Mouse (Mus musculus) CD4-positive, CD25-positive, alpha-beta regulatory T cell, adult 4 months (primary cell): Measurements from ENCODE around the gene Cnot4. TPM values are rescaled to one million over a fixed set of nuclear protein-coding genes. Genes with fewer than 3 reads are reported as not detected.

Experiments used
- ATAC-seq: one replicate; pipeline ENCODE4 v1.8.0; 2017
- polyA plus RNA-seq, 2 experiments: library from polyadenylated mRNA; unstranded; fragments of 100-300 nt; shearing (Covaris generic); gene quantifications; one replicate each; pipeline ENCODE4 v1.2.1; 2017

The Cnot4 gene
- polyA plus RNA-seq, 2 experiments from 2014 or later, result 50.3 to 72.7 TPM

DNA sequence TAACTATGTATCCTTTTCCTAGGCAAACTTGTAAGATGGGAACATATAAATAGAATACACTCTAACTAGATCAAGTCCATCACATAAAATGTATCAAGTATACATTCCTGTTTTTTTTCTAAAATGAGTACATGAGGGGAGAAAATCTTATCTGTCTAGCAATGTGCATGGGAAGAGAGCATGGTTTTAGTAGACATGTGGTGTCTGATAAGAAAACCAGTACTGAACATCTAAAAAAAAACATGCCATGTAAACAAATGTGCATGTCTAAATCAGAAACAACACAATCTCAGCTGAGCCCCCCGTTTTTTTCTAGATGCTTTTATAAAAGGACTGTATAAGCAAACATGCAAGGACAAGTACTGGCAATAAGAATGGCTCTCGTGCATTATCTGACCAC lies 100.8 kb downstream of the Cnot4 start:
- ATAC-seq, result no peak

GRCm38 (mm10) chr6:35030811-35031210 lies 102.7 kb downstream of the Cnot4 start:
- no peak for ATAC-seq

DNA sequence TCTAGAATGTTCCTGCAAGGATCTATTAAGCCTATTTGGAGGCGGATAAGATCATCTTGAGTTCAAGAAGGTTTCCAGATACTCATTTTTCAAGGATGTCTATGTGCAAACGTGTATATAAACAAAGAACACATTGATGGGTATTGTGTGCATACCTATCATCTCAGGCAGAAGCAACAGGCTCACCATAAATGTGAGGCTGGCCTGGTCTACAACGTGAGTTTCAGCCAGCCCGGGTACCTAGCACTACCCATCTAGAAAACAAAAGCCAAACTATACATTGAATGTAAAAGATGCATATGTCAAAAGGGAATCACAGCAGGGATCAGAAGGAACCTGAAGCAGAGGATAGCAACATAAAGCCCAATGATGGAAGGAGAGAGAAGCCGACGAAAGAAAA lies 103.3 kb downstream of the Cnot4 start:
- no peak for ATAC-seq

GRCm38 (mm10) chr6:35028023-35028422 lies 105.5 kb downstream of the Cnot4 start:
- ATAC-seq, result no peak

DNA sequence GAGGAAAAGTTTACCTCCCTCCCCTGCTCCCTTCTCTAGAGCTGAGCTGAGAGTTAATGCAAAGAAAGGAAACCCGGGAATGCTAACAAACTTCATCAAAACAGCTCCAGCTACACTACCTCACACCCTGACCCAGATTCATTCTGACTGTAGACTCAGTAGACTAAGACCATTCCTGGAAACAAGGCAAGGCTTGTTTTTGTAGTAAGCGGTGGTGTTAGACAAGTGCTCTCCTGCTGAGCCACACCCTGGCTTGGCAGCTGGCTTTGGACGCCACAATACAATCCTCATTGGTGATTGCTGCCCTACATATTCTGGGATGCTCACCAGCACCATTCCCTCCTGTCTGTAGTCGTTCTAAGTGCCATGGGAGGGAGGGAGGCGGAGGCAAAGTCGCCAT lies 106.3 kb downstream of the Cnot4 start:
- no peak for ATAC-seq

GRCm38 (mm10) chr6:35016624-35017023 lies 116.9 kb downstream of the Cnot4 start:
- no peak for ATAC-seq

- ATAC-seq, result no peak
Measured at GRCm38 (mm10) chr6:35011953-35012352, 121.6 kb downstream of the Cnot4 start.

DNA sequence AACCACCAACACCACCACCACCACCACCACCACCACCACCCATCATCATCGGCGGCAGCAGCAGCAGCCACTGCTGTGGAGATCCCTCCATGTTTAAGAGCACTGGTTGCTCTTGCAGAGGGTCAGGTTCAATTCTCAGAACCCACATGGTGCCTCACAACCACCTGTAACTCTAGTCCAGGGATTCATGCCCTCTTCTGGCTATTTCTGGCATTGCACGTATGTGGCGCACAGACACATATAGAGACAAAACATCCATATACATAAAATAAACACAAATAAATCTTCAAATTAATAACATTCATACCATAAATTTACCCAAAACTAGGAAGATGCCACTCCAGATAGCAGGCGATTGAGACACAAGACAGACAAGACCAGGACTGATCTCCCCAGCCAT lies 122.8 kb downstream of the Cnot4 start:
- ATAC-seq, result no peak

DNA sequence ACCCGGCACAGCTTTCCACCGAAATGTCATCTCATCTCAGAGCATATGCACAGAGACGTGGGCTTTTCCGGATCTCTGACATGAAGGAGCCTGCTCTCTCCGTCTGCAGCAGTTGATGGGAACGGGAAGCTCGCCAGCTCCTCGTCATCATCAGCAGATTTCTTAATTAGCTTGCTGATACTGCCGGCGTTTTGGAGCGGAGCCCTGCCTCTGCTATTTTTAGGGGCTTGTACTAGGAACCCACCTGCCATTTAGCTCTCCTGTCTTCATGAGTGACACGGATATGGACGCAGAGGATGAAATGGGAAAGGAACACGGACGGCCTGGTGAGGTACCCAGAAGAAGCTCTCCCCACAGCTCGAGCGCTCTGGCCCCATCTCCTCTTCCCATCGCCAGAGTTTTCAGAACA lies 131.3 kb downstream of the Cnot4 start:
- ATAC-seq, result no peak

- ATAC-seq, result no peak
Measured at GRCm38 (mm10) chr6:34999101-34999500, 134.4 kb downstream of the Cnot4 start.

DNA sequence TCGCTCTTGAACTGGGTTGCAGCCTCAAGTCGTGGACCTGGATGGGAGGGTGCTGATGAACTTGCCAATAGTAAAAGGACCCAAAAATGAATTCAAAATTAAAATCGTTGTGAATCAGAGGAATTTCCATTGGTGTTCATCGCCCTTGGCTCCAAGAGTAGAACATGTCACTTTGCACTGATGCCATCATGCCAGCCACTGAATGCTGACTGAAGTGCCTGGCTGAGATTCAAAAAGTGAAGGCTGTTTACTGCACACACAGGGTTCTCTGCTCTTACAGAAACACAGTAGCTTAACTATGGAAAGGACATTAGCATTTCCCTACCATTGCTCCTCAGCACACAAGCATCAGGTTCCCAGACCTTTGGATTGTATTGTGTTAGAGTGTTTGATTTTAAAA lies 137.0 kb downstream of the Cnot4 start:
- ATAC-seq, result no peak

GRCm38 (mm10) chr6:34995265-34995681 lies 138.3 kb downstream of the Cnot4 start:
- peak; percentile 94 for ATAC-seq

DNA sequence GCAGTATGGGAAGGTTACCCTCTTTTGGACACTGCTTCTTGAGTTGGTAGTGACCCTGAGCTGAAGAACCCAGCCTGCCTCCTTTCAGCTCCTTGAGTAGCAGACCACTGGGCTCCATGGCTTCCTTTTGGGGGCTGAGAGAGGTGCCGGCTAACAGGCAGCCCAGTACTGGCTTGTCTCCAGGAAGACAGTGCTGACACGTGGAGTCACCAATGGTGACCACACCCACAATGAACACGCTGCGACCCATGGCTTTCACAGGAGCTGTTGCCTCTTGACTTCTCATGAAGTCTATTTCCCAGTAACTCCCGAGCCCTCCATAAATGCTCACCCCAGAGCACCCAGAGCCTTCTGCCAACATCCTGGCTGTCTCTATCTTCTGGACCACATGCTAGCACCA lies 138.8 kb downstream of the Cnot4 start:
- ATAC-seq, result peak; percentile 31

- no peak for ATAC-seq
Measured at GRCm38 (mm10) chr6:34989263-34989662, 144.3 kb downstream of the Cnot4 start.

- peak; percentile 48 for ATAC-seq
Measured at GRCm38 (mm10) chr6:34988081-34988761, 145.3 kb downstream of the Cnot4 start, which contains the start of gene Slc23a4. Slc23a4 (minus strand) TSS chr6:34988404.

- no peak for ATAC-seq
Measured at GRCm38 (mm10) chr6:34987085-34987645, 146.4 kb downstream of the Cnot4 start.

DNA sequence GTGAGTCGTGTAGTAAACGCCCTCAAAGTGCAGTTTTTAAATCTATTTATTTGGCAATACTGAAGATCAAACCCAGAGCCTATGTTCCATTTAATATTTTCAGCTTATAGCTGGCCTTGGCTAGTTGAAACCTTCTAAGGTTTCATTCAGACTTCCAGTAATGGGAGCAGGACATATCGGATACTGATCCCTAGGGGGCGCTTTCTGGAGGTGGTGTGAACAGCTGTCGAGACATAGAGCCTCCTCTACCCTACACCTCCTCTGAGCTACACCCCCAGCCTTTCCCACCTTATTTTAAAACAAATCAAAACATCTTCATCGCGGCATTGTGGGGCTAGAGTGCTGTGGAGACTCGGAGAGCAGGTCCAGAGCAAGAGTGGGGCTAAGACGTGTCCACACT lies 152.9 kb downstream of the Cnot4 start:
- ATAC-seq, result no peak

GRCm38 (mm10) chr6:34979291-34979690 lies 154.2 kb downstream of the Cnot4 start:
- no peak for ATAC-seq

Other genes starting within 250 kb of the Cnot4 start
- 10 to 100 TPM; 20.0 to 30.1 TPM for gene Wdr91, start 222.8 kb downstream of the Cnot4 start, polyA plus RNA-seq
- gene Stra8, start 213.6 kb downstream of the Cnot4 start, polyA plus RNA-seq, result under 1 TPM in 1 of 2 experiments, not detected in 1; 0.27 TPM
- gene Slc23a4, start 145.3 kb downstream of the Cnot4 start, polyA plus RNA-seq, result 1 to 10 TPM in 1 of 2 experiments, under 1 TPM in 1; 0.57 to 1.8 TPM
- 10 to 100 TPM; 17.4 to 17.8 TPM for gene Nup205, start 43.7 kb upstream of the Cnot4 start, polyA plus RNA-seq
- under 1 TPM in 1 of 2 experiments, not detected in 1; 0.15 TPM for gene Slc13a4, start 174.4 kb upstream of the Cnot4 start, polyA plus RNA-seq
- not detected for gene Fam180a, start 192.4 kb upstream of the Cnot4 start, polyA plus RNA-seq